Mouse (Mus musculus) heart, embryonic 11.5 days (tissue): ENCODE data around the gene Gm20388. TPM values are rescaled to one million over a fixed set of nuclear protein-coding genes. Genes with fewer than 3 reads are reported as not detected.

Experiments
- ATAC-seq: fragments of 200-750 bp; cut with Nextera tagmentation; replicated peaks from 2 replicates; pipeline ENCODE4 v1.8.0; 2017; ENCODE audit warnings: moderate library complexity; ENCODE audit not compliant: insufficient number of reproducible peaks, low FRiP score, low TSS enrichment
- H3K27ac ChIP-seq: fragments of 300-500 bp; sonication (generic); 2 replicates; pipeline ENCODE4 v1.5.1; 2014; ENCODE audit warnings: mild to moderate bottlenecking, low read depth, low read length
- H3K27me3 ChIP-seq: fragments of 300-500 bp; sonication (generic); 2 replicates; pipeline ENCODE4 v1.6.1; 2014; ENCODE audit warnings: mild to moderate bottlenecking, low read length, mixed read lengths; ENCODE audit not compliant: control insufficient read depth, insufficient read depth
- H3K36me3 ChIP-seq: fragments of 300-500 bp; sonication (generic); 2 replicates; pipeline ENCODE4 v1.6.1; 2014; ENCODE audit warnings: mild to moderate bottlenecking, low read length, moderate library complexity, mixed read lengths; ENCODE audit not compliant: control insufficient read depth, insufficient read depth
- H3K4me1 ChIP-seq: fragments of 300-500 bp; sonication (generic); 2 replicates; pipeline ENCODE4 v1.6.1; 2014; ENCODE audit warnings: low read length; ENCODE audit not compliant: control insufficient read depth, insufficient read depth
- H3K4me2 ChIP-seq: fragments of 300-500 bp; sonication (generic); 2 replicates; pipeline ENCODE4 v1.6.1; 2014; ENCODE audit warnings: mild to moderate bottlenecking, moderate library complexity
- H3K4me3 ChIP-seq: fragments of 300-500 bp; sonication (generic); 2 replicates; pipeline ENCODE4 v1.5.1; 2014; ENCODE audit warnings: low read depth, low read length
- H3K9ac ChIP-seq: fragments of 300-500 bp; sonication (generic); 2 replicates; pipeline ENCODE4 v1.6.1; 2014; ENCODE audit warnings: mild to moderate bottlenecking, low read depth, low read length, moderate library complexity
- H3K9me3 ChIP-seq: fragments of 300-500 bp; sonication (generic); replicated peaks from 2 replicates; pipeline ENCODE4 v1.6.1; 2016; ENCODE audit warnings: low read length; ENCODE audit not compliant: control insufficient read depth
- WGBS: fragments of 180-500 bp; shearing (Covaris S2); extraction: QIAGEN DNeasy Blood & Tissue Kit; methylation state at CpG from one replicate; pipeline ENCODE4 v1.1.7; 2014; ENCODE audit not compliant: insufficient replicate concordance; 5-methylcytosine and 5-hydroxymethylcytosine counted together
- polyA plus RNA-seq: library from polyadenylated mRNA; unstranded; fragments of >200 nt; fragmentation: Nextera tagmentation; extraction: Ambion mirVana; gene quantifications from 2 replicates; pipeline ENCODE4 v1.2.1, GENCODE M21; 2014

Gm20388 gene
- polyA plus RNA-seq, 1 experiment from 2014 or later, result 6.4 TPM

DNA sequence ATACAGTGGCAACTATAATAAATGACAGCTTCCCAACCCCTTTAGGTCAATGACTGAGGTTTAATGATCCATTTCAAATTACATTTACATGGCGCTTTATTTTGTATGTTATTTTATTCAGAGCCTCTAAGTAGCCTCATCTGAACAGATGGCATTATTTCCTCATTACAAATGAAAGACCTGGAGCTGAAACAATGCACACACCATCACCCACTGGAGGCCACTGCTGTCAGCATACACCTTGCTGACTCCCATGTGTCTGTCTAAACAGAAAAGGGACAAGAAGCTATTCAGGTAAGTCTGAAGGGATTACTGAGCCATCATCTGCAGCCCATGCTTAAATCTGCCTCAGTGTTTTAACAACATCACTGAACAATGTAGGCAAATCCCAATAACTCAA is 3024.5 kb downstream of the Gm20388 start:
- ATAC-seq, result no peak
- Histone ChIP-seq H3K27ac (no peak overlapping the region), H3K4me3 (no peak overlapping the region), H3K36me3 (no peaks in the 10 kb centered on the region), H3K9me3 (no peaks in the 10 kb centered on the region), H3K9ac (no peak overlapping the region), H3K4me2 (no peak overlapping the region), H3K4me1 (peaks cover 60% of the 10 kb centered on the region), H3K27me3 (no peaks in the 10 kb centered on the region)
- 74% methylated on average over 1 of the region's 1 CpGs for WGBS

DNA sequence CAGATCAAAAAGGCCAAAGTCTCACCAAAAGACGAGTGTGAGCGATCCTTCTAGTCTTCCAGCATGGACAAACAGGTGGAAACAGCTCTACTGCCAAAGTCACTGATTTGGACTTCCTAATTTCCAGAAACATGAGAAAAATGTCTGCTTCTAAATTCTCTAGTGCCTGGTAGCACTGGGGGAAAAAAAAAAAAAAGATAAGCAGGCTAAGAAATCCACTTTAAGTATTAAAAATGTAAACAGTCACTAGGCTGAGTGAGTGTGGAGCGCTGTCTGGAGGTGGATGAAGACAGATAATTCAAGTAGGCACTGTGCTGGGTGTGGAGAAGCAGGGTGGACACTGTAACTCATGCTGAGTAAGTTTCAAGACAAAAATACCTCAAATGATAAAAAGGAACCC is 3025.3 kb downstream of the Gm20388 start:
- H3K4me1 ChIP-seq, result peaks cover 52% of the 10 kb centered on the region
- no peak overlapping the region for H3K4me2 ChIP-seq
- H3K9ac ChIP-seq, result no peak overlapping the region

DNA sequence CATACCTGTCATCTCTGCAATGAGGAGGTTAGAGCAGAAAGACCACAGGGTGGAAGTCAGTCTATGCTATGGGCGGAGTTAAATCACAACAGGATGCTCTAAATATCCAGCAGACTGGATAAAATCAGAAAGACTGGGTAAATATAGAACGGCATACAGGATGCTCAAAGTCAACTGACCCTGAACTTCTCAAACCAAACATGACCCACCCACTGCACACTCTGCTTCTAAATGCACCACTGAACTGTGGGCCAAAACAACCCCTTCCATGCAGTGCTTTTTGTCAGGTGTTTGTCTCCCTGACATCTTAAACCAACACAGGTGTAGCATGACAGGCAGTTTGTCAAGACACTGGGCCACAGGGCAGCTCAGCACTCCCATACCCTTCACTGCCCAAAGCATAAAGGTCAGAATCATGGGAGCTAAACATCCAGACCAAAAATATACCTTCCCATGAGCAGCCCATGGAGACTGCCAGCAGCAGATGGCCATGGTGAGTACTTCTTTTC is 3027.0 kb downstream of the Gm20388 start:
- peaks cover 37% of the 10 kb centered on the region for H3K4me1 ChIP-seq
- no peaks in the 10 kb centered on the region for H3K9me3 ChIP-seq
- H3K4me2 ChIP-seq, result no peak overlapping the region
- H3K36me3 ChIP-seq, result no peaks in the 10 kb centered on the region
- no peaks in the 10 kb centered on the region for H3K27me3 ChIP-seq
- no peak overlapping the region for H3K9ac ChIP-seq
- no peak for ATAC-seq
- no peak overlapping the region for H3K27ac ChIP-seq
- 81% methylated on average over 2 of the region's 2 CpGs for WGBS
- no peak overlapping the region for H3K4me3 ChIP-seq

More for the DNA sequence above, 3025.3 kb downstream of the Gm20388 start:
- Histone ChIP-seq H3K27me3 (no peaks in the 10 kb centered on the region), H3K4me3 (no peak overlapping the region), H3K9me3 (no peaks in the 10 kb centered on the region), H3K27ac (no peak overlapping the region), H3K36me3 (no peaks in the 10 kb centered on the region)
- ATAC-seq, result no peak
- 77% methylated on average over 3 of the region's 3 CpGs for WGBS

DNA sequence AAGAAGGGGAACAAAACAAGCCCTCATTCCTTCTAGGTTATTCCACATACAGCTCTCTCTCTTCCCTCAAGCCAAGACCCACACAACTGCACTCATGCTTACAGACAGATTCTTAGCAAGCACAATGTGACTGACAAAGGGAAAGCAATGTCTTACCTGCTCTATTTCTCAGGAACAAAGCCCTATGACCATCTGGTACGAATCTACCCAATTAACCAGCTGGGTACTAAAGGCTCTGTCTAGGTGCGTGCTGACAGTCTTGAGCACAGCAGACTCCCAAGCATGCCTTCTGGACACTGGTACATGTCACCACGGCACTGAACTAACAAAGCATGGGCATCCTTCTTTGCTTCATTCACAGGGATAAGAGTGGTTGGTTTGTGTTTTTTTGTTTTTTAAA is 3027.5 kb downstream of the Gm20388 start:
- Histone ChIP-seq H3K27ac (no peak overlapping the region), H3K36me3 (no peaks in the 10 kb centered on the region), H3K4me2 (no peak overlapping the region), H3K9ac (no peak overlapping the region), H3K4me3 (no peak overlapping the region), H3K4me1 (peaks cover 32% of the 10 kb centered on the region), H3K27me3 (no peaks in the 10 kb centered on the region), H3K9me3 (no peaks in the 10 kb centered on the region)
- ATAC-seq, result no peak
- 80% methylated on average over 3 of the region's 3 CpGs for WGBS

DNA sequence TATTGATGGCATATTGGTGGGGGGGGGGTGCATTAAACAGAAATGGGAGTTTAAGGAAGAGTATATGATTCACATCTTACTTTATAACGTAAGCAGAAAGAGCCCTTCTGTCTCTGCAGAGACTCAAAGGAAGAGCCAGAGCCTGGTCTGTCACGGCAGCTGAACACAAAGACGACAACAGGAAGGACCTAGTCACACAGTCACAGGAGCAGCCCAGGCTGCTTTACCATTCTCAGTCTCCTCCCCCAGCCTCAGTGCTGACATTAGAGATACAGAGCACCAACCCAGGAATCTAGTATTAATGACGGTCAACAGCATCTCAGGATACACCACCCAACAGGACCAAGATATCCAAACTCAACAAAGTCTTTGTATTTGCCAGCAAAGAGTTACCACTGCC is 3027.9 kb downstream of the Gm20388 start:
- H3K4me3 ChIP-seq, result no peak overlapping the region
- no peaks in the 10 kb centered on the region for H3K9me3 ChIP-seq
- peaks cover 28% of the 10 kb centered on the region for H3K4me1 ChIP-seq
- 22% methylated on average over 4 of the region's 4 CpGs for WGBS
- H3K4me2 ChIP-seq, result no peak overlapping the region
- peak overlapping the region; percentile 36; the same call in 1 of the 2 replicates for H3K27ac ChIP-seq
- no peaks in the 10 kb centered on the region for H3K27me3 ChIP-seq
- no peak overlapping the region for H3K9ac ChIP-seq
- no peaks in the 10 kb centered on the region for H3K36me3 ChIP-seq
- ATAC-seq, result no peak

DNA sequence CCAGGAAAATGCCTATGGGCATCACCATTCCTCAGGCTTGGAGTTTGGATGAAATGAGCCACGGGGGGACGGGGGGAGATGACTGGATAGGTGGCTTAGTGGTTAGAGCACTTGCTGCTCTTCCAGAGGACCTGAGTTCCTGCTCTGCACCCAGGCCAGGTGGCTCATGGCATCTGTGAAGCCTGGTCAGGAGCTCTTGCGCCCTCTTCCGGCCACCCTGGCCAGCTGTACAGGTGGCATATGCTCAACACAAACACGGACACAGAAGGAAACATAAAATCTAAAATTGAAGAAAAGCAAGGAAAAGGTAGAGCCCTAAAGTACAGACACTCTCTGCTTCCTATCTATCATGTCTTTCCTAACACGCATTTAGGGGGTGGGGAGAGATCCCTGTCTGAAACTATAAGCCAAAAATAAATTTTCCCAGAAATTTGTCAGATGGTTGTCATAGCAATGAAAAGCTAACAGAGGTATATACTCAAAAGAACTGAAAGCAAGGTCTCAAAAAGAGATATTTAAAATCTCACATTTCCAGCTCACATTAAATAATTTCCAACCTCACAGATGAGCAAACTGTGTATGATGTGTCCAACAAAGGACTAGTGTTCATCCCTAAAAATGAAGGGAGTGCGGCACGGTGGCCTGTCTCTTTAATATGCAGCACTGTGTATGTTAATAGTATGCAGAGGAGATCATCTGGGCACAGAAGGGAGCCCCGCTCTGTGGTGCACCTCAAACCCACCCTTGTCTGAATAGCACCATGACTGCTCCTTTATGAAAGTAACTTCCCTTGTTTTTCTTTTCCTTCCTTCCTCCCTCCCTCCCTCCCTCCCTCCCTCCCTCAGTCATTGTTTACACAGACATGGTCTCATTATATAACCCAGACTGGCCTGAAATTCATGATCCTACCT is 3032.4 kb downstream of the Gm20388 start:
- no peaks in the 10 kb centered on the region for H3K9me3 ChIP-seq
- no peak overlapping the region for H3K4me3 ChIP-seq
- no peak for ATAC-seq
- no peaks in the 10 kb centered on the region for H3K36me3 ChIP-seq
- H3K27me3 ChIP-seq, result no peaks in the 10 kb centered on the region
- H3K4me2 ChIP-seq, result no peak overlapping the region
- H3K27ac ChIP-seq, result no peak overlapping the region
- H3K9ac ChIP-seq, result no peak overlapping the region
- H3K4me1 ChIP-seq, result peaks cover 20% of the 10 kb centered on the region
- WGBS, result 84% methylated on average over 9 of the region's 9 CpGs

DNA sequence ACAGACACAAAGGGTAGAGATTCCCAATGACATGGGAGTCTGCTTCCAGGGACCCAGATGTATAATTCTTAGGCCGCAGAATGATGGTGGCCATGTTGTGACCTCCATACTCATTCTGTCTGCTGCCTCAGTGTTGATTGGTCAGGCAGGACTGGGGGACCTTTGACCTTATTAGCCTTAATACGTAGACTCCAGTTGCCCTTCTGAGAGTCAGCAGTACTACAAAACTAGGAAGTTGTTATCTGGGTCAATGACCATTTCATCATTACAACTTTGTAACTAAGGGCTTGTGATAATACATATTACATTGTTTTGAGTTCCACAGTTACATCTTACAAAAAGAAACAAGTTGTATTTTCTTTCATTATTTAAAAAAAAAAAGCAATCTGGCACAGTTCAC is 3035.1 kb downstream of the Gm20388 start:
- WGBS, result 77% methylated on average over 2 of the region's 2 CpGs
- H3K27me3 ChIP-seq, result no peaks in the 10 kb centered on the region
- no peak for ATAC-seq
- H3K36me3 ChIP-seq, result no peaks in the 10 kb centered on the region
- H3K9ac ChIP-seq, result no peak overlapping the region
- peaks cover 10% of the 10 kb centered on the region for H3K4me1 ChIP-seq
- H3K4me3 ChIP-seq, result no peak overlapping the region
- H3K27ac ChIP-seq, result no peak overlapping the region
- no peaks in the 10 kb centered on the region for H3K9me3 ChIP-seq
- no peak overlapping the region for H3K4me2 ChIP-seq

DNA sequence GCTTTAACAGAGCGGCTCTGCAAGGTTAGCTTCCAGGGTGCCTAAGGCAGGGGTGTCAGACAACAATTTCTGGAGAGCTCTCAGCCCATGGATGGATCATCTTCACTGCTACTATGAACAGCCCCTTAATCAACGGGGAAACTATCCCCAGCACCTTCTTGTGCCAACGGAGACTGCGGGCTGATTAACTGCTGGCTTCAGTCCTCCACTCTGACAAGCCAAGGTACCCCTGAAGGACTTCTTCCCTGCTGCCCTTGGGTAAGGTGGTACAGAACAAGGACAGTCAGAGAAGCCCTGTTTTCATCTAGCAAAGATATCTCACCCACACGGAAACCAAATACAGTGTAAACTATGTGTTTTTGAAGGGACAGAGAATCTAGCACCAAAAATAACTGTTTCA is 3039.1 kb downstream of the Gm20388 start:
- Histone ChIP-seq H3K9me3 (no peaks in the 10 kb centered on the region), H3K4me1 (peaks cover 18% of the 10 kb centered on the region), H3K9ac (no peak overlapping the region), H3K27me3 (no peaks in the 10 kb centered on the region), H3K4me2 (no peak overlapping the region), H3K4me3 (no peak overlapping the region), H3K36me3 (no peaks in the 10 kb centered on the region), H3K27ac (no peak overlapping the region)
- no peak for ATAC-seq
- WGBS, result 73% methylated on average over 5 of the region's 5 CpGs

DNA sequence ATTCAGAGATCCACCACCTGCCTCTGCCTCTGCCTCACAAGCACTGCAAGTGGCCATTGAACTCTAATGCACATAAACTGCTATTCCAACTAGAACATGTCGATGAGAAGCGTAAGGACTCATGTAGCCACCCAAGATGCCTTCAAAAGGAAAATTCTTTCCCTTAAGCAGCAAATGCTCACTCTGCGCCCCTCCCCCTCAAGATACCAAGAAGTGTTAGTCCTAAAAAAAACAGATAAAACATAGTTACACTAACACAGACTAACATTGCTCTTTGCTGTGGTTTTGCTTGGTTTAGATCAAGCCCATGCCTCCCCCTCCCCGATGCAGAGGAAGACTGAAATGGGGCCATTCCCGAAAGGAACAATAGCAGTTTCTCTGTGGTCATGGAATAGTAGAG is 3040.8 kb downstream of the Gm20388 start:
- Histone ChIP-seq H3K9ac (no peak overlapping the region), H3K4me2 (no peak overlapping the region), H3K4me3 (no peak overlapping the region), H3K36me3 (no peaks in the 10 kb centered on the region), H3K4me1 (peaks cover 31% of the 10 kb centered on the region), H3K27me3 (no peaks in the 10 kb centered on the region), H3K27ac (no peak overlapping the region), H3K9me3 (no peaks in the 10 kb centered on the region)
- WGBS, result 77% methylated on average over 5 of the region's 5 CpGs
- ATAC-seq, result no peak
